ENCODE assay signal across 8 mouse cellular contexts in the genomic region with DNA sequence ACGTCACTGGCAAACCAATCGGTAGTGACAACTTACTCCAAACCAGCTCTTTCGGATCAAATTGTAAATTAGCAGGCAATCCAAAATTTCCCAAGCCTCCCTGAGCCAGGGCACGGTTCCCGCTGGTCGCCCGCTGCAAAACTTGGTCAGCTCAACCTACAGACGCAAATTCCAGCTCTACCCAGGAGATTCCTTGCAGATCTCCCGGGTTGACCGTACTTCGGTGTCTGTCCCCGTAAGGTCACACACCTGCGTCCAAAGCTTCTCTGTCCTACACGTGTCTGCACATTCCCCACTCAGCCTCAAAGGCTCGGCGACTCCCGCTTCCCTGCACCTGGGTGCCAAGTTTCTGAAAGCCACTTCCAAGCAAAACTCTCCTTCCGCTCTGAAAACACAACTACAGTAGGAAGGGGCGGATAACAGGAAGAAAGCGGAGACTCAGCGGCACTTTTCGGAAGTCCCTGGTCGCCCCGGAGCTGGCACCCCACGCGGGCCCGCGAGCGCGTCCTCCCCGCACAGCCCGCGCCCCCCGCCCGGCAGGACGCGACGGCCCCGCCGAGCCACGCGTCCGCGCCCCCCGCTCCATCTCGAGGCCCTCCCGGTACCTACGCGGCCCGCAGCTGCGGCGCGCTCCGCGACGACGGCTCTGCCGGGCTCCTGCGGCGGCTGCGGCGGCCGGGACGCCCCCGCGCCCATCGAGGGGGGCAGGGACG. TPM values are rescaled to one million over a fixed set of nuclear protein-coding genes. Genes with fewer than 3 reads are reported as not detected.
DNase-seq lines count a peak whose midpoint lies in the region; ATAC-seq and TF ChIP-seq lines count a peak whose summit lies in the region.

No protein-coding gene starts in this region.

- peak; percentile 76 for DNase-seq in MEL (ENCODE audit: low read depth, low spot score)
- peak; percentile 61 for DNase-seq in cerebellum, adult 11 months
- DNase-seq in forebrain, postnatal 0 days: peak; percentile 50
- DNase-seq in hindbrain, embryonic 11.5 days (ENCODE audit: low spot score): peak; percentile 68
- peak; percentile 45 to 51 for DNase-seq in layer of hippocampus, postnatal 14 days (ENCODE audit: low spot score in 2 of 2)
- peak; percentile 63 for DNase-seq in lung, postnatal 25 days (ENCODE audit: low spot score)
- peak; percentile 60 for DNase-seq in retina, postnatal 1 day
- peak; percentile 80 for DNase-seq in thymus, postnatal 4 days

- peaks cover 0 to 7% of the 10 kb centered on the region in 2 experiments; a peak in 2 of 4 replicates for H3K36me3 ChIP-seq in MEL (ENCODE audit: control insufficient read depth in 1 of 2, insufficient read depth in 2 of 2, low read length in 2 of 2)
- H3K36me3 ChIP-seq in forebrain, postnatal 0 days (ENCODE audit: insufficient read depth): no peaks in the 10 kb centered on the region
- no peaks in the 10 kb centered on the region for H3K36me3 ChIP-seq in hindbrain, embryonic 11.5 days (ENCODE audit: control insufficient read depth, insufficient read depth, low read length)

- no peaks in the 10 kb centered on the region for H3K9me3 ChIP-seq in MEL (replicated peaks; ENCODE audit: insufficient read depth, low read length)
- no peaks in the 10 kb centered on the region for H3K9me3 ChIP-seq in forebrain, postnatal 0 days (ENCODE audit: low read length)
- H3K9me3 ChIP-seq in hindbrain, embryonic 11.5 days (ENCODE audit: control insufficient read depth, low read length): no peaks in the 10 kb centered on the region

- WGBS in forebrain, postnatal 0 days: 1% methylated on average over 58 of the region's 68 CpGs
- under 1% methylated on average over 39 of the region's 68 CpGs for WGBS in hindbrain, embryonic 11.5 days

- peak; percentile 28 to 30; a peak in 1 of 4 replicates for TF ChIP-seq POLR2A in MEL (IDR thresholded peaks at IDR 0.05; ENCODE audit: control insufficient read depth in 1 of 2, insufficient read depth in 1 of 2, low read depth in 1 of 2, low read length in 2 of 2, poor library complexity in 1 of 2)

- peak overlapping the region; percentile 86 for H3K4me2 ChIP-seq in forebrain, postnatal 0 days (ENCODE audit: low read depth)
- H3K4me2 ChIP-seq in hindbrain, embryonic 11.5 days (replicated peaks; ENCODE audit: low read depth, low read length): peak overlapping the region; percentile 76

- no peaks in the 10 kb centered on the region for H3K27me3 ChIP-seq in MEL (ENCODE audit: control insufficient read depth in 1 of 2, insufficient read depth in 2 of 2, low read length in 2 of 2)
- no peaks in the 10 kb centered on the region for H3K27me3 ChIP-seq in forebrain, postnatal 0 days (ENCODE audit: insufficient read depth, low read length)
- H3K27me3 ChIP-seq in hindbrain, embryonic 11.5 days (ENCODE audit: control insufficient read depth, insufficient read depth, low read length): no peaks in the 10 kb centered on the region

- H3K9ac ChIP-seq in MEL (ENCODE audit: control insufficient read depth, low read depth, low read length, poor library complexity, severe bottlenecking): peak overlapping the region; percentile 91
- peak overlapping the region; percentile 70 for H3K9ac ChIP-seq in forebrain, postnatal 0 days
- peak overlapping the region; percentile 79 for H3K9ac ChIP-seq in hindbrain, embryonic 11.5 days (ENCODE audit: low read depth, low read length)

- peaks cover 3 to 8% of the 10 kb centered on the region in 2 experiments; a peak in 3 of 4 replicates for H3K4me1 ChIP-seq in MEL (ENCODE audit: control insufficient read depth in 1 of 2, insufficient read depth in 2 of 2, low read length in 2 of 2)
- 0 out of 2 replicates have a peak, but pooled peaks cover 3% of the 10 kb centered on the region for H3K4me1 ChIP-seq in forebrain, postnatal 0 days (ENCODE audit: insufficient read depth)
- no peaks in the 10 kb centered on the region for H3K4me1 ChIP-seq in hindbrain, embryonic 11.5 days (replicated peaks; ENCODE audit: control insufficient read depth, insufficient read depth, low read length)

- no peak for TF ChIP-seq CTCF in MEL (IDR thresholded peaks at IDR 0.05 in 2 of 3, conservative IDR thresholded peaks at IDR 0.05 in 1 of 3; ENCODE audit: control insufficient read depth in 1 of 3, insufficient read depth in 1 of 3, low read depth in 2 of 3, low read length in 3 of 3, poor library complexity in 1 of 3, severe bottlenecking in 1 of 3)
- TF ChIP-seq CTCF in forebrain, postnatal 0 days (IDR thresholded peaks at IDR 0.05; ENCODE audit: low read depth): no peak

- peaks cover 25% of the 10 kb centered on the region for H3K79me2 ChIP-seq in MEL (ENCODE audit: control insufficient read depth, insufficient read depth, low read length, poor library complexity)

- peak; percentile 76 for ATAC-seq in forebrain, postnatal 0 days
- peak; percentile 86 for ATAC-seq in hindbrain, embryonic 11.5 days (ENCODE audit: low FRiP score)

- no peak for TF ChIP-seq RAD21 in MEL (IDR thresholded peaks at IDR 0.05; ENCODE audit: low read depth, low read length)

- no peak for TF ChIP-seq EP300 in MEL (IDR thresholded peaks at IDR 0.05; ENCODE audit: low read depth in 1 of 2, low read length in 2 of 2)

- H3K4me3 ChIP-seq in MEL (ENCODE audit: control insufficient read depth in 1 of 2, insufficient read depth in 1 of 2, low read depth in 2 of 2, low read length in 2 of 2): peak overlapping the region; percentile 86 to 99
- H3K4me3 ChIP-seq in forebrain, postnatal 0 days (ENCODE audit: low read depth, low read length): peak overlapping the region; percentile 81
- peak overlapping the region; percentile 59 for H3K4me3 ChIP-seq in hindbrain, embryonic 11.5 days (ENCODE audit: low read depth, low read length)

- H3K27ac ChIP-seq in MEL (ENCODE audit: control insufficient read depth, low read depth, low read length): peak overlapping the region; percentile 74
- H3K27ac ChIP-seq in forebrain, postnatal 0 days (ENCODE audit: low read depth, low read length): peak overlapping the region; percentile 85
- H3K27ac ChIP-seq in hindbrain, embryonic 11.5 days (ENCODE audit: low read depth, low read length): peak overlapping the region; percentile 56; the same call in 1 of the 2 replicates

TF ChIP-seq in MEL, 35 proteins besides CTCF, POLR2A, EP300 and RAD21:
- 0 out of 2 replicates have a peak, but pooled peaks have one; percentile 52 for TF ChIP-seq MXI1 (IDR thresholded peaks at IDR 0.05; ENCODE audit: low read depth, low read length)
- 0 out of 2 replicates have a peak, but pooled peaks have one; percentile 20 for TF ChIP-seq MAX (IDR thresholded peaks at IDR 0.05; ENCODE audit: low read length)
- TF ChIP-seq ELF1 (IDR thresholded peaks at IDR 0.05; ENCODE audit: low read depth, low read length): peak; percentile 40; the same call in 1 of the 2 replicates
- no peak for TF ChIP-seq NRF1 (IDR thresholded peaks at IDR 0.05; ENCODE audit: insufficient read depth, low read depth, low read length, poor library complexity, severe bottlenecking)
- peak; percentile 39; the same call in 1 of the 2 replicates for TF ChIP-seq SIN3A (IDR thresholded peaks at IDR 0.05; ENCODE audit: low read length)

RNA-seq across cellular contexts. Expression of gene Nab1, which starts 0.7 kb away (rescaled TPM):
- total RNA-seq in MEL (2012; rRNA removed): 26.7 and 29.8 TPM in 2 replicates
- polyA plus RNA-seq in MEL (2012; ENCODE audit: insufficient read depth in 1 of 2, insufficient read length in 2 of 2, low read depth in 1 of 2, low replicate concordance in 2 of 2, missing spikeins in 1 of 2): 10 to 100 TPM in 1 of 2 experiments, not detected in 1; 40.3 TPM
- 23.0 and 30.5 TPM in 2 replicates for total RNA-seq in forebrain, postnatal 0 days (2014; rRNA removed)
- 4.6 and 9.5 TPM in 2 replicates for polyA plus RNA-seq in forebrain, postnatal 0 days (2015; fragmentation: Nextera tagmentation; extraction: Ambion mirVana)
- 9.2 and 10.0 TPM in 2 replicates for polyA plus RNA-seq in hindbrain, embryonic 11.5 days (2014; fragmentation: Nextera tagmentation; extraction: Ambion mirVana)
- total RNA-seq in layer of hippocampus, postnatal 14 days (2021): 10 to 100 TPM; 26.0 to 27.3 TPM

Comparison
In these comparisons a context has a peak if more than half of its experiments do, and no peak if none do; other contexts are left out.
1. Peak in every context shown above with its lines: DNase-seq, ATAC-seq, H3K4me3 ChIP-seq and H3K27ac ChIP-seq.